23 mouse cellular contexts compared by ENCODE assay signal in genomic region chr13:101454276-101454675, GRCm38 (mm10).
A peak's percentile ranks its signal among the peaks of the same experiment; 100 is the strongest.
DNase-seq lines count a peak whose midpoint lies in the region; ATAC-seq and TF ChIP-seq lines count a peak whose summit lies in the region.
"Had no signal": no experiment of that assay in that cellular context is flagged by ENCODE, and none has a peak within 500 bp of the region (broad histone marks: within the 10 kb centered on the region; RNA-seq: fewer than 3 reads in every experiment).

No protein-coding gene starts in this region.

- no peak overlapping the region for H3K9ac ChIP-seq in midbrain, postnatal 0 days (replicated peaks; ENCODE audit: low read length, poor library complexity, severe bottlenecking)

- DNase-seq in frontal cortex, postnatal 25 days (ENCODE audit: low spot score in 2 of 2): no peak
- no peak for DNase-seq in left cerebral cortex, adult 2 months (ENCODE audit: extremely low spot score in 1 of 2, low spot score in 2 of 2)
- no peak for DNase-seq in left cerebral cortex, postnatal 36 days (ENCODE audit: low spot score in 2 of 2)
- peak; percentile 59 for DNase-seq in brain, adult 2 months (ENCODE audit: low read depth, low spot score)
- DNase-seq in right cerebral cortex, postnatal 10 days (ENCODE audit: low spot score in 2 of 2): no peak
- DNase-seq in midbrain, postnatal 0 days (ENCODE audit: low spot score): no peak
- DNase-seq: adrenal gland, adult 2 months; adrenal gland, adult 8-10 months; adrenal gland, postnatal 10 days; adrenal gland, postnatal 14 days; adrenal gland, postnatal 25 days; adrenal gland, postnatal 36 days; B cell, adult 2 months; cerebellum, adult 11 months; cerebellum, adult 11-12 months; cerebellum, adult 18-20 months had no signal

- H3K4me3 ChIP-seq in left cerebral cortex, adult 2 months: no peak overlapping the region
- H3K4me3 ChIP-seq in cortical plate, adult 2 months (ENCODE audit: insufficient read depth, low read length): no peak overlapping the region
- no peak overlapping the region for H3K4me3 ChIP-seq in midbrain, postnatal 0 days (ENCODE audit: low read depth, low read length)

- TF ChIP-seq CTCF in left cerebral cortex, adult 2 months (IDR thresholded peaks at IDR 0.05): no peak
- no peak for TF ChIP-seq CTCF in cortical plate, adult 2 months (IDR thresholded peaks at IDR 0.05; ENCODE audit: extremely low read depth, insufficient read depth, low read length)
- TF ChIP-seq CTCF in midbrain, postnatal 0 days (IDR thresholded peaks at IDR 0.05): no peak

- TF ChIP-seq POLR2A in cortical plate, adult 2 months (IDR thresholded peaks at IDR 0.05; ENCODE audit: extremely low read depth, insufficient read depth, low read length): no peak

- H3K9me3 ChIP-seq in midbrain, postnatal 0 days (ENCODE audit: low read length): no peaks in the 10 kb centered on the region
- H3K9me3 ChIP-seq: G1E had no signal

- intact Hi-C loops in left cerebral cortex, adult 2 months (cut with DNase I): loop anchor here (5.0 kb wide), 1 partner anchor 222 kb away; no protein-coding TSS in a partner anchor
- intact Hi-C loops in left cerebral cortex, postnatal 36 days (cut with DNase I): loop anchor here (5.0 kb wide), 1 partner anchor 33 kb away; no protein-coding TSS in a partner anchor

- H3K27ac ChIP-seq in left cerebral cortex, adult 2 months: peak overlapping the region; percentile 1
- H3K27ac ChIP-seq in cortical plate, adult 2 months (ENCODE audit: insufficient read depth, low read length): 0 out of 2 replicates have a peak overlapping the region, but pooled peaks have one; percentile 50
- no peak overlapping the region for H3K27ac ChIP-seq in midbrain, postnatal 0 days (ENCODE audit: low read depth, low read length)

- no peaks in the 10 kb centered on the region for H3K36me3 ChIP-seq in midbrain, postnatal 0 days (ENCODE audit: insufficient read depth, low read length)
- H3K36me3 ChIP-seq: G1E had no signal

- H3K27me3 ChIP-seq in midbrain, postnatal 0 days (ENCODE audit: insufficient read depth, low read length): no peaks in the 10 kb centered on the region
- H3K27me3 ChIP-seq: CH12.LX, Patski had no signal

- peaks cover 8% of the 10 kb centered on the region for H3K4me1 ChIP-seq in cortical plate, adult 2 months (ENCODE audit: control insufficient read depth, insufficient read depth, low read length)
- H3K4me1 ChIP-seq in midbrain, postnatal 0 days (ENCODE audit: insufficient read depth, low read length): no peaks in the 10 kb centered on the region

- ATAC-seq in frontal cortex, adult (ENCODE audit: low TSS enrichment): peak; percentile 24; the same call in 1 of the 2 replicates
- ATAC-seq in midbrain, postnatal 0 days (ENCODE audit: low FRiP score): no peak
- ATAC-seq: activated CD4-positive, CD25-positive, alpha-beta regulatory T cell, adult 4 months; CD4-positive, CD25-positive, alpha-beta regulatory T cell, adult 4 months; Patski had no signal

- no peak overlapping the region for H3K4me2 ChIP-seq in midbrain, postnatal 0 days (ENCODE audit: low read depth, low read length, poor library complexity, severe bottlenecking)
